Mouse (Mus musculus): ENCODE measurements around the gene Tln2. TPM values are rescaled to one million over a fixed set of nuclear protein-coding genes. Genes with fewer than 3 reads are reported as not detected.

The Tln2 gene
- polyA plus RNA-seq, 1 experiment, result 33.0 TPM

DNA sequence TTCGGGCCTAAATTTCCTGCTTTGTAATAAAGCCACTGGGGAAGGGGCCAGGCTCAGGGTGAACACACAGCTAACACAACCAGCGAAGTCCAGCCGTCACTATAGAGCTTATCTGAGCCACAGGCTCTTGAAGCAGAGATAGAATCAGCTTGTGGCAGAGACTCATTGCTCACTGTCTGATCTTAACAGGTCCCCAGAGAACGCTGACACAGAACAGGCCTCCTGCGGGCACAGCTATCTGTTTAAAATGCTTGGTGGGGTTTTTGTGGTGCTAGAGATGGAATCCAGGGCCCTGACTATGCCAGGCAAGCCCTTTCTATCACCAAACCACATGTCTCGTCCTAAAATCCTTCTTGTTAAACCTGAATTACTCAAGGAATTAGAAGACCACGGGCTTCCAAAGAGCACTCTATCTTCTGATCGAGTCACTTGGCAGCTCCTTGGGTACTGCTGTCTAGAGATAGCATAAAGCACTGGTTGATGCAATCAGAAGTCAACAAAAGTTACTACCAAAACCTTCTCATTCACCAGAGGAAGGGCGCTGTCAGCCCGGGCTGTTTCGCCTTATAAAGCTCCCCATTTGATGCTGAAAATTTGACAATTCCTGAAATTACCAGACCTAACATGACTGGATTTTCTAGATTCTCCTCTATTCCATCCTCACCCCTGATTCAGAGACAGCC lies 95.9 kb downstream of the Tln2 start:
- WGBS, result 87% methylated on average over 11 of the region's 11 CpGs
- no peaks in the 10 kb centered on the region for H3K4me1 ChIP-seq (ENCODE audit: control insufficient read depth, insufficient read depth, low read length)
- H3K27ac ChIP-seq (ENCODE audit: insufficient read depth, low read depth, low read length), result no peak overlapping the region
- no peak for TF ChIP-seq POLR2A (IDR thresholded peaks at IDR 0.05; ENCODE audit: insufficient read depth, low read depth, low read length)
- no peak for TF ChIP-seq CTCF (IDR thresholded peaks at IDR 0.05; ENCODE audit: insufficient read depth, low read depth, low read length)
- H3K4me3 ChIP-seq (ENCODE audit: insufficient read depth, low read depth, low read length), result no peak overlapping the region

DNA sequence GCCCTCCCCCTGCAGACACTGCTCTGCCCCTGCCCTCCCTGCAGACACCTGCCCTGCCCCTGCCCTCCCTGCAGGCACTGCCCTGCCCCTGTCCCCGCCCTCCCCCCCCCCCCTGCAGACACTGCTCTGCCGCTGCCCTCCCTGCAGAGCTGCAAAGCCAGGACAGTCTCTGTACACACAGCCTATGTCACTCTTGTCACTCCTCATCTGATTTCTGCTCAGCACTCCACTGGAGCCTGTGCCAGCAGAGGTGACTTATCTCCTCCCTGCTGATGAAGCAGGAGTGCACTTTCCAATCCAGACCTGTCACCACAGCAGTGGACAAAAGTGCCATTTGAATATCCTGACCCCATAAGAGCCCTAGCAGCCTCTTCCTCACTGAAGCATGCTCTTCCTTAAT lies 118.0 kb downstream of the Tln2 start:
- Histone ChIP-seq H3K27ac (ENCODE audit: insufficient read depth, low read depth, low read length) (no peak overlapping the region), H3K4me3 (ENCODE audit: insufficient read depth, low read depth, low read length) (no peak overlapping the region), H3K4me1 (ENCODE audit: control insufficient read depth, insufficient read depth, low read length) (peaks cover 12% of the 10 kb centered on the region; the same call in 1 of the 2 replicates)
- TF ChIP-seq POLR2A (IDR thresholded peaks at IDR 0.05; ENCODE audit: insufficient read depth, low read depth, low read length) (no peak), CTCF (IDR thresholded peaks at IDR 0.05; ENCODE audit: insufficient read depth, low read depth, low read length) (no peak)
- WGBS, result 46% methylated on average over 1 of the region's 2 CpGs

DNA sequence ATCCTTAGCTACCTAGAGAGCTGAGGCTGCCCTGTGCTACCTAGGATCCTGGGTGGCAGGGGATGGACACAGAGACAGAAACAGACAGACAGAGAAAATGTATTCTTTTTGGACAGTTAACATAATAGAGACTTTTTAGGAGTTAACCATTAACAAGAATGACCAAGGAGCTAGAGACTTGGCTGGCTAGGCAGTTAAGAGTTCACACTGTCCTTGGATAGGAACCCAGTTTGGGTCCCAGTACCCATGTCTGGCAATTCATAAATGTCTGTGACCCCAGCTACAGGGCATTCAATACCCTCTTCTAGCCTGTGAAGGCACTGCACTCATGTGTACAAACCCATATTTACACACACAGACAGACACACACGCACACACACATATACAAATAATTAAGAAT lies 122.0 kb downstream of the Tln2 start:
- TF ChIP-seq POLR2A (IDR thresholded peaks at IDR 0.05; ENCODE audit: insufficient read depth, low read depth, low read length) (no peak), CTCF (IDR thresholded peaks at IDR 0.05; ENCODE audit: insufficient read depth, low read depth, low read length) (no peak)
- Histone ChIP-seq H3K4me1 (ENCODE audit: control insufficient read depth, insufficient read depth, low read length) (peaks cover 11% of the 10 kb centered on the region), H3K4me3 (ENCODE audit: insufficient read depth, low read depth, low read length) (no peak overlapping the region), H3K27ac (ENCODE audit: insufficient read depth, low read depth, low read length) (no peak overlapping the region)
- WGBS, result 98% methylated on average over 1 of the region's 1 CpGs

DNA sequence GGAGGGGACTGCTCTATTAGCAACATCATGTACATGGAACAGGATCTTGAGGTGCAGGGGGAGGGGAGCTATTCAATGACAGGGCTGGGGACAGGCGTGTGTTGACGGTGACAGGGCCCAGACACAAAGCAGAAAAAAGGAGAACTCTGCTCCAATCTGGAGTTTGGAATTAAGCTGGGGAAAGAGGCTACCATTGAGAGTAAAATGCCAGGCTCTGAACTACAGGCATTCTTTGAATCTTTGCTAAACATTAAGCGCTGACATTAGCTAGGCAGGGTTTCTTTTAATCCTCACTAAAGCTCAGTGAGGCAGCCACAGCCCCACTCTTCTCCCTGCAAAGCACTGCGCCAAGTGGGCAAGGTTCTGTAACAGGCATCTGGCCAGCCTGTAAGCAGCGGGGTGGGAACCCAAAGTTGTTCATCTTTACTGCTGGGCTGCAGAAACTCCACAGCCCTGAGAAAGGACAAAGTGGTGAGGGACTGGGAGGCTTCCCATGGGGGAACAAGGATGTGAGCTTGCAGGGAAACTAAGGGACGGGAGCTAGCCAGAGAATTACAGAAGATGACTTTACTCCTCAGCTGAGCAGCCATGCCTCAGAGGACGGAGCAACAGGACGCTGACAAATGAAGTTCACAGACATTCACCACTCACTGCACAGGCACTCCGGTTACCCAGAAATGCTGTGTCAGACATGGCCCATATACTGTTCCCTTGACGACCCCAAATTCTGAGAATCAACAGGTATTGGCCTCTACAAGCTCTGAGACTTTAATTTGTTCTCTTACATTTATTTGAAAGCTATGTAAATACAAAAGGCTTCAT lies 124.0 kb downstream of the Tln2 start:
- no peak overlapping the region for H3K27ac ChIP-seq (ENCODE audit: insufficient read depth, low read depth, low read length)
- H3K4me1 ChIP-seq (ENCODE audit: control insufficient read depth, insufficient read depth, low read length), result peaks cover 6% of the 10 kb centered on the region
- WGBS, result 29% methylated on average over 10 of the region's 10 CpGs
- H3K4me3 ChIP-seq (ENCODE audit: insufficient read depth, low read depth, low read length), result no peak overlapping the region
- TF ChIP-seq CTCF (IDR thresholded peaks at IDR 0.05; ENCODE audit: insufficient read depth, low read depth, low read length), result no peak

DNA sequence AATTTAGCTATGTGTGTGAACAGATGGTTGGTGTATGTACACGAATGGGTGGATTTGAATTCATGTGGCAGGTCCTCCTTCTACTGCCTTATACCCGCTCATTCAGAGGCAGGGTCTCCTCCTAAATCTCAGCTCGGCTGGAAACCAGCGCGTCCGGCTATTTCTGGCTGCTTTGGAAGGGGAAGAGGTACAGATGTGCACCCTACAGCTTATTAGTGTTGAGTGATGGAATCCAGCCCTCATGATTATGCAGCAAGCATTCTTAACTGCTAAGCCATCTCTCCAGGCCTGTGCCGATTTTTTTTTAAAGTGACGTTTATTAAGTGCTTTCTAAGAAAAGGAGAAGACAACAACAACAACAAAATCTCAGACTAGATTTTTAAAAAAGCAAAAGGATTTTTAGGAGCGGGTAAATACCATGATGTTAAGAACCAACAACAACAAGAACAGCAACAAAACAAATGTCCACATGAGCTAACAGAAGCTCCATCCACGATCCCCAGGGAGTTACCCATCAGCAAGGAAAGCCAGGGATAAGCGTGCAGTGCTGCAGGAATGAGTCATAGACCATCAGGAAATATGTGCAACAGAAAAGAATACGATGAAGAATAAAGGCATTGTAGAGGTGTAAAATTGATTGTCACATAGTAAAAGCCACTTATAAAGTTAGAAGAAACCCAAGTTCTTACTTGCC lies 130.2 kb downstream of the Tln2 start:
- 25% methylated on average over 12 of the region's 12 CpGs for WGBS
- TF ChIP-seq CTCF (IDR thresholded peaks at IDR 0.05; ENCODE audit: insufficient read depth, low read depth, low read length) (no peak), POLR2A (IDR thresholded peaks at IDR 0.05; ENCODE audit: insufficient read depth, low read depth, low read length) (no peak)
- Histone ChIP-seq H3K27ac (ENCODE audit: insufficient read depth, low read depth, low read length) (peak overlapping the region; percentile 58), H3K4me1 (ENCODE audit: control insufficient read depth, insufficient read depth, low read length) (peaks cover 8% of the 10 kb centered on the region), H3K4me3 (ENCODE audit: insufficient read depth, low read depth, low read length) (no peak overlapping the region)

DNA sequence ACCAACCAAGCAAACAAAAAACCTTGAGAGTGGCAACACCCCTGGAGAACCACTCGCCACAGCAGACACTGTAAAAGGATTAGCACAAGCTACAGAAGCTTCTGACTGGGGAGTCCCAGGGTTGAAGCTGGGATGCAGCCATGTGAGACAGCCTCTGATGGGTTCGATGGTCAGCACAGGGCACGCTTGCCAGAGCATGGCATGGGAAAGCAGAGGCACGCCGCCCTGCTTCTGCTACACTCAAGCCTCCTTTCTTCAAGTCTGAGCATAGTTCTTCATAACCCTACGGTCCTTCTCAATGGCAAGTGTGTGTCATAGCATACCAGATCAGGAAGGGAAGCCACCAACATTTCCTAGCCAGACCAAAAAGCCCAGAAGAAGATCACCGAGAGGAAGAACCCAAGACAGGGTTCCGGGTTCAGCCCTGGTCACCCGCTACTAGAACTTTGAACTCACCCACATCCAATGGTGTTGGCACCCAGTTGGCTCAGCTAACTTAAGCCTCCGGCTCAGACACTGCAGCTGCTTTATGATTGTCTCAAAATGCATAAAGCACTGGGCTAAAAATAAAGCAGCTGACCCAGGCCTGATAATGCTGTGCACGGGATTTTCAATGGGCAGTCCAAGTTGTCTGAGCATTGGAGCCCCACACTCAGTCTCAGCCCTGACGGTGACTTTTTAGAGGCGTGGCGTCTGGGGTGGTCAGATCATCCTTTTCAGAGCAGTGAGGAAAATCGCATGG lies 131.0 kb downstream of the Tln2 start:
- 80% methylated on average over 15 of the region's 15 CpGs for WGBS
- peaks cover 12% of the 10 kb centered on the region for H3K4me1 ChIP-seq (ENCODE audit: control insufficient read depth, insufficient read depth, low read length)
- TF ChIP-seq POLR2A (IDR thresholded peaks at IDR 0.05; ENCODE audit: insufficient read depth, low read depth, low read length) (no peak), CTCF (IDR thresholded peaks at IDR 0.05; ENCODE audit: insufficient read depth, low read depth, low read length) (no peak)
- H3K27ac ChIP-seq (ENCODE audit: insufficient read depth, low read depth, low read length), result peak overlapping the region; percentile 58
- H3K4me3 ChIP-seq (ENCODE audit: insufficient read depth, low read depth, low read length), result no peak overlapping the region

DNA sequence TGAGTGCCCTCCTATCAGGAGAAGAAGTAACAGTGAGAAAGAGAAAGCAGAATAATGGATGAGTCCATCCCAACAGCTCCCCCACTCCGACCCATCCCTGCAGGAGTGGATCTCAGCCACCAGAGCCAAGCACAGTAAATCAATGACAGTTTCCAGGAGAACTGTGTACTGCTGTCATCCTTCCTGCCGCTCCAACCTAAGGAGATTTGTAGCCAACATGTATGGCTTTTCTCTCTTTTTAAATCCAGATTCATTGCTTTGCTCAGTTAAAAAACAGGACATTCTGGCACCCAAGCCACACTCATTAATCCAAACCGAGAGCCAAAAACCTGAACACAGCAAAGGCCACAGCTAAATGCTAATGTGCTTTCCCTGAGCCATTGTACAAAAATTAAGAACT lies 133.2 kb downstream of the Tln2 start:
- 75% methylated on average over 3 of the region's 3 CpGs for WGBS
- TF ChIP-seq CTCF (IDR thresholded peaks at IDR 0.05; ENCODE audit: insufficient read depth, low read depth, low read length), result no peak
- no peak for TF ChIP-seq POLR2A (IDR thresholded peaks at IDR 0.05; ENCODE audit: insufficient read depth, low read depth, low read length)
- Histone ChIP-seq H3K4me1 (ENCODE audit: control insufficient read depth, insufficient read depth, low read length) (peaks cover 12% of the 10 kb centered on the region), H3K27ac (ENCODE audit: insufficient read depth, low read depth, low read length) (no peak overlapping the region), H3K4me3 (ENCODE audit: insufficient read depth, low read depth, low read length) (no peak overlapping the region)

DNA sequence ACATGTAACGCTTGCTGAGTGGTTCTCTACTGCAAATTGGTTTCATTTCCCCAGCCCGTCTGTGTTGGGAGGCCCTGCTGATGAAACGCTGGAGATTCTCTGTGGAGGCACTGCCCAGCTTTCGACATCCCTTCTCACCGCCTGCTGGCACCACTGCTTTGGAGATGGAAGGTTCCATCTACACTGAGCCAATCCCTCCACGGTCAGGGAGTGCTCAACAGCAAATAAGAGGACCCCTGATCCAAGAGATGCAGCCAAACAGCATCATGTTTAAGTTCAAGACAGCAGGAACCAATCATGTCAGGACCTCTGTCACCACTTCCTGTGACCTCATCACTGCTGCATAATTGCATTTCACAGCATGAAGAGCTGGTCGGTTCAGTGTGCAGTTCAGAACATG lies 135.4 kb downstream of the Tln2 start:
- WGBS, result 50% methylated on average over 7 of the region's 7 CpGs
- peak overlapping the region; percentile 36 for H3K27ac ChIP-seq (ENCODE audit: insufficient read depth, low read depth, low read length)
- no peak for TF ChIP-seq CTCF (IDR thresholded peaks at IDR 0.05; ENCODE audit: insufficient read depth, low read depth, low read length)
- no peak for TF ChIP-seq POLR2A (IDR thresholded peaks at IDR 0.05; ENCODE audit: insufficient read depth, low read depth, low read length)
- H3K4me1 ChIP-seq (ENCODE audit: control insufficient read depth, insufficient read depth, low read length), result peaks cover 12% of the 10 kb centered on the region
- no peak overlapping the region for H3K4me3 ChIP-seq (ENCODE audit: insufficient read depth, low read depth, low read length)

All from olfactory bulb, adult 2 months (tissue).